Mouse (Mus musculus): ENCODE measurements around the gene Gja5. TPM values are rescaled to one million over a fixed set of nuclear protein-coding genes. Genes with fewer than 3 reads are reported as not detected.

Gja5 gene
- polyA plus RNA-seq, 1 experiment from 2014 or later, result 3.1 TPM

GRCm38 (mm10) chr3:96874808-96875571, 29.5 kb upstream of the Gja5 start:
- Histone ChIP-seq H3K9me3 (ENCODE audit: control insufficient read depth, low read length) (no peaks in the 10 kb centered on the region), H3K4me1 (ENCODE audit: control insufficient read depth, insufficient read depth, low read length) (no peaks in the 10 kb centered on the region), H3K4me2 (no peak overlapping the region), H3K27ac (ENCODE audit: low read depth, low read length) (no peak overlapping the region), H3K9ac (ENCODE audit: low read length) (no peak overlapping the region), H3K36me3 (ENCODE audit: control insufficient read depth, insufficient read depth, low read length) (peaks cover 5% of the 10 kb centered on the region; the same call in 1 of the 2 replicates), H3K4me3 (ENCODE audit: low read depth, low read length) (no peak overlapping the region), H3K27me3 (ENCODE audit: control insufficient read depth, insufficient read depth, low read length) (no peaks in the 10 kb centered on the region)
- ATAC-seq (ENCODE audit: low FRiP score) (no peak), DNase-seq (ENCODE audit: low spot score, missing footprints) (no peak)
- WGBS, result 90% methylated on average over 7 of the region's 7 CpGs

GRCm38 (mm10) chr3:96879536-96879935, 25.0 kb upstream of the Gja5 start:
- H3K4me2 ChIP-seq, result no peak overlapping the region
- H3K27me3 ChIP-seq (ENCODE audit: control insufficient read depth, insufficient read depth, low read length), result no peaks in the 10 kb centered on the region
- WGBS, result 91% methylated on average over 9 of the region's 9 CpGs
- H3K27ac ChIP-seq (ENCODE audit: low read depth, low read length), result no peak overlapping the region
- no peaks in the 10 kb centered on the region for H3K36me3 ChIP-seq (ENCODE audit: control insufficient read depth, insufficient read depth, low read length)
- no peak overlapping the region for H3K4me3 ChIP-seq (ENCODE audit: low read depth, low read length)
- no peaks in the 10 kb centered on the region for H3K4me1 ChIP-seq (ENCODE audit: control insufficient read depth, insufficient read depth, low read length)
- H3K9ac ChIP-seq (ENCODE audit: low read length), result no peak overlapping the region
- DNase-seq (ENCODE audit: low spot score, missing footprints), result no peak
- no peak for ATAC-seq (ENCODE audit: low FRiP score)
- no peaks in the 10 kb centered on the region for H3K9me3 ChIP-seq (ENCODE audit: control insufficient read depth, low read length)

DNA sequence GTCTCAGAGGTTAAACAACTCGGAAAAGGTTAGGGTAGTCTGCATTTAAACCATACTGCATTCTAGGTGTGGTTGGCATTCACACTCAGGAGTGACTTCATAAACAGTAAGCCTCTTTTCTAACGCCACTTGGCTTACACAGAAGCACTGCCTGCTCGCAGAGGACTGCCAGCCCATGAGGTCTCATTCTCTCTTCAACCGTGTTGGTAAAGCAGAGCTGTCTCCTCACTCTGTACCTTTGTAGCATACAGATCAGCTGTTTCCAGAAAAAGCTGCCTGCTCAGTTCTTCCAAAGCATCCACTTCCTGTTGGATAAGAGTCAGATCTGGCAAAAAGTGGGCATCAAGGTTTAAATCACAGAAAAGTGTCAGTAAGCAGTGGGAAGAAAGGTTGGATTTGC, 24.1 kb upstream of the Gja5 start:
- no peak for ATAC-seq (ENCODE audit: low FRiP score)
- Histone ChIP-seq H3K27ac (ENCODE audit: low read depth, low read length) (no peak overlapping the region), H3K4me2 (no peak overlapping the region), H3K9me3 (ENCODE audit: control insufficient read depth, low read length) (no peaks in the 10 kb centered on the region), H3K4me3 (ENCODE audit: low read depth, low read length) (no peak overlapping the region), H3K36me3 (ENCODE audit: control insufficient read depth, insufficient read depth, low read length) (no peaks in the 10 kb centered on the region), H3K9ac (ENCODE audit: low read length) (no peak overlapping the region), H3K4me1 (ENCODE audit: control insufficient read depth, insufficient read depth, low read length) (no peaks in the 10 kb centered on the region), H3K27me3 (ENCODE audit: control insufficient read depth, insufficient read depth, low read length) (no peaks in the 10 kb centered on the region)
- no peak for DNase-seq (ENCODE audit: low spot score, missing footprints)
- 87% methylated on average over 4 of the region's 4 CpGs for WGBS

DNA sequence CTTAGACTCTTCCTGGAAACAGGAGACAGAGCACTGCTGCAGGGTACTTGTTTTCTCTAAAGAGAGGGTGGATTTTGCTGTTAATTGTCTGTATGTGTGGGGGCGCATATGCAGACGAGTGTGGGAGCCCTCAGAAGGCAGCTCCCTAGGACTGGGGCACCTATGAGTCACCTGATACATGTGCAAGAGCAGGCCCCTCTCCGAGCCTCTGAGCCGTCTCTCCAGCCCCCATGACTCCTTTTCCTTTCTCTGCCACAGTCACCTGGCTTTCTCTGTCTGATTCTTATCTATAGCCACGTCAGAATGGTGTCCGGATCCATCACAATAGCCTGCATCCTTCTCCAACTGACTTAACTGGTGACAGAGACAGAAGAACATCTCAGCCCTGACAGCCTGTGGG, 22.9 kb upstream of the Gja5 start:
- H3K27ac ChIP-seq (ENCODE audit: low read depth, low read length), result no peak overlapping the region
- H3K9ac ChIP-seq (ENCODE audit: low read length), result no peak overlapping the region
- DNase-seq (ENCODE audit: low spot score, missing footprints) (no peak), ATAC-seq (ENCODE audit: low FRiP score) (no peak)
- H3K4me2 ChIP-seq, result no peak overlapping the region
- H3K4me3 ChIP-seq (ENCODE audit: low read depth, low read length), result no peak overlapping the region
- H3K36me3 ChIP-seq (ENCODE audit: control insufficient read depth, insufficient read depth, low read length), result no peaks in the 10 kb centered on the region
- no peaks in the 10 kb centered on the region for H3K4me1 ChIP-seq (ENCODE audit: control insufficient read depth, insufficient read depth, low read length)
- WGBS, result 89% methylated on average over 6 of the region's 6 CpGs
- H3K9me3 ChIP-seq (ENCODE audit: control insufficient read depth, low read length), result no peaks in the 10 kb centered on the region
- no peaks in the 10 kb centered on the region for H3K27me3 ChIP-seq (ENCODE audit: control insufficient read depth, insufficient read depth, low read length)

DNA sequence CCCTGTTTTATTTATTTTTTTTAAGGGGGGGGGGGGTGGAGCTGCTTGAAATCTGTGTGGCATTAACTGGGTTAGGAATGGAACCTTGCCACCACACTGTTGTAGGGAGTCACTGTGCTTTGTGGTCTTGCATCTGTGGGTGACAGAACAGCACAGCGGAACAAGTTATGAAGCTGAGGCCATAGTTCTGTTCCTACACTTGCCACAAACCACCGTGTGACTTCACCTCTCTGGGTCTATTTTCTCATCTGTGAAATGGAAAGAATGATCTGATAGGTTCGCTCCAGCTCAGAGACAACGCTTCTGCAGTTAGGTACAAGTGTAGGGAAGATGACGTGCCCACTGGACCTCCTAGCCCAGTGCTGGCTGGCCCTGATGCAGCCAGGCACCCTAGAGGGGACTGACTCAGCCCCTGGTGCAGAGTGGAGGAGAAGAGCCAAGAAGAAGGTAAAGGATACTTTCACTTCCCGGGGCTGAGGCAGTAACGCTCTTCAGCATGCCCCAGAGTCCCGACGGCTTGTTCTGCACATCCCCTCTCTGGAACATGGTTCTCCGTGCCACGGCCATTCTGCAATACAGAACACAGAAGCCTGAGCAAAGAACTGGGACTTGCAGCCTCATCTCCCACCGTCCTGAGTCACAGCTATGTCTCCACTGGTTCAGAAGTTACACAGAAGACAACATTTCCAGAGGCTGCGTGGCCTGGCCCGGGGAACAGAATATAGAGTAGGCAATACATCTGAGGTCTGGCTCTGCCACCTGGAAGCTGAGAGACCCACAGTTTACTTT, 22.2 kb upstream of the Gja5 start:
- WGBS, result 93% methylated on average over 14 of the region's 14 CpGs
- no peaks in the 10 kb centered on the region for H3K36me3 ChIP-seq (ENCODE audit: control insufficient read depth, insufficient read depth, low read length)
- no peak for DNase-seq (ENCODE audit: low spot score, missing footprints)
- H3K4me2 ChIP-seq, result no peak overlapping the region
- H3K4me1 ChIP-seq (ENCODE audit: control insufficient read depth, insufficient read depth, low read length), result no peaks in the 10 kb centered on the region
- no peak for ATAC-seq (ENCODE audit: low FRiP score)
- H3K27ac ChIP-seq (ENCODE audit: low read depth, low read length), result no peak overlapping the region
- H3K9me3 ChIP-seq (ENCODE audit: control insufficient read depth, low read length), result no peaks in the 10 kb centered on the region
- H3K9ac ChIP-seq (ENCODE audit: low read length), result no peak overlapping the region
- H3K27me3 ChIP-seq (ENCODE audit: control insufficient read depth, insufficient read depth, low read length), result no peaks in the 10 kb centered on the region
- H3K4me3 ChIP-seq (ENCODE audit: low read depth, low read length), result no peak overlapping the region

GRCm38 (mm10) chr3:96883690-96884089, 20.8 kb upstream of the Gja5 start:
- Histone ChIP-seq H3K36me3 (ENCODE audit: control insufficient read depth, insufficient read depth, low read length) (0 out of 2 replicates have a peak, but pooled peaks cover 1% of the 10 kb centered on the region), H3K27me3 (ENCODE audit: control insufficient read depth, insufficient read depth, low read length) (no peaks in the 10 kb centered on the region)
- WGBS, result 94% methylated on average over 7 of the region's 7 CpGs

DNA sequence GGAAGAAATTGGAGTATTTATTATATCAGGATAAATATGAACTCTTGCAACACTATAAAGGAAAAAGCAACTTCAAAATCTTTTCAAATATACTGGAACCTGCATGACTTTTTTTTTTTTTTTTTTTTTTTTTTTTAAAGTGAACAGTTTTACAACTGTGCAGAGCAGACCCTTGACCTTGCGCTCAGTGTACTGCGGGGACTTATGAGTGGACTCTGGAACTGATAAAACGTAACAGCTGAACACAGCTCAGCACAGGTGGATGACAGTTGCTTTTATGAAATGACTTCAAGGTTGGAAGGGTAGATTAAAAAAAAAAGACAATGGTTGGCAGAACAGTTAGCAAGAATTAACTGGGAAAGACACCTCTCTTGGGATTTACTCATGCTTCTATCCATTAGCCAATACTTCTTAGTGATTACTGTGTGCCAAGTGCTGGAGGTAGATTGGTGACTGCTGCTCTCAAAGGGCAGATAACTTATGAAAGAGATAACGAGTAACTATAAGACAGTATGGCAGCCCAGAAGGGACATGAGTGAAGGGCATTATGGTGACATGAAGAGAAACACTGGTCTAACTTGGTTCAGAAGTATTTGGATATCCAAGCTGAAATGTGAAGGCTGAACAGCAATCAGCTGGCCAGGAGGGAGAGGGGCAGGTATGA, 2.0 kb upstream of the Gja5 start:
- DNase-seq (ENCODE audit: low spot score, missing footprints), result no peak
- no peaks in the 10 kb centered on the region for H3K9me3 ChIP-seq (ENCODE audit: control insufficient read depth, low read length)
- H3K9ac ChIP-seq (ENCODE audit: low read length), result no peak overlapping the region
- H3K4me3 ChIP-seq (ENCODE audit: low read depth, low read length), result no peak overlapping the region
- H3K27me3 ChIP-seq (ENCODE audit: control insufficient read depth, insufficient read depth, low read length), result no peaks in the 10 kb centered on the region
- peaks cover 5% of the 10 kb centered on the region for H3K4me1 ChIP-seq (ENCODE audit: control insufficient read depth, insufficient read depth, low read length)
- no peaks in the 10 kb centered on the region for H3K36me3 ChIP-seq (ENCODE audit: control insufficient read depth, insufficient read depth, low read length)
- H3K4me2 ChIP-seq, result no peak overlapping the region
- ATAC-seq (ENCODE audit: low FRiP score), result no peak
- 89% methylated on average over 4 of the region's 4 CpGs for WGBS
- no peak overlapping the region for H3K27ac ChIP-seq (ENCODE audit: low read depth, low read length)

More at GRCm38 (mm10) chr3:96883690-96884089, 20.8 kb upstream of the Gja5 start:
- Histone ChIP-seq H3K4me2 (no peak overlapping the region), H3K27ac (ENCODE audit: low read depth, low read length) (no peak overlapping the region), H3K9me3 (ENCODE audit: control insufficient read depth, low read length) (no peaks in the 10 kb centered on the region), H3K4me1 (ENCODE audit: control insufficient read depth, insufficient read depth, low read length) (no peaks in the 10 kb centered on the region), H3K4me3 (ENCODE audit: low read depth, low read length) (no peak overlapping the region), H3K9ac (ENCODE audit: low read length) (no peak overlapping the region)
- DNase-seq (ENCODE audit: low spot score, missing footprints) (no peak), ATAC-seq (ENCODE audit: low FRiP score) (no peak)

- Histone ChIP-seq H3K36me3 (ENCODE audit: control insufficient read depth, insufficient read depth, low read length) (no peaks in the 10 kb centered on the region), H3K4me3 (ENCODE audit: low read depth, low read length) (peak within 1 kb of the TSS; percentile 99), H3K4me2 (peak within 1 kb of the TSS; percentile 68), H3K9me3 (ENCODE audit: control insufficient read depth, low read length) (no peaks in the 10 kb centered on the region), H3K4me1 (ENCODE audit: control insufficient read depth, insufficient read depth, low read length) (peaks cover 5% of the 10 kb centered on the region), H3K27me3 (ENCODE audit: control insufficient read depth, insufficient read depth, low read length) (no peaks in the 10 kb centered on the region), H3K9ac (ENCODE audit: low read length) (peak within 1 kb of the TSS; percentile 89), H3K27ac (ENCODE audit: low read depth, low read length) (no peak within 1 kb of the TSS)
- DNase-seq (ENCODE audit: low spot score, missing footprints) (peak; percentile 100), ATAC-seq (ENCODE audit: low FRiP score) (peak; percentile 97)
- under 1% methylated on average over 40 of the region's 40 CpGs for WGBS
Observed at GRCm38 (mm10) chr3:96904851-96905541, 503 bp downstream of the Gja5 start, which contains the start of gene Gpr89. Gpr89 (minus strand) TSS chr3:96905346.

Measured in midbrain, embryonic 11.5 days (tissue).